Mouse (Mus musculus) limb, embryonic 11.5 days (tissue): Measurements from ENCODE around the gene Fam81b. TPM values are rescaled to one million over a fixed set of nuclear protein-coding genes. Genes with fewer than 3 reads are reported as not detected.

Source experiments
- ATAC-seq: fragments of 200-750 bp; cut with Nextera tagmentation; 2 replicates; pipeline ENCODE4 v1.8.0; 2017; ENCODE audit warnings: low read depth; ENCODE audit not compliant: insufficient number of reproducible peaks, low FRiP score, low TSS enrichment
- DNase-seq: peaks from one replicate; pipeline ENCODE4 v3.0.0-alpha.2; 2015; ENCODE audit warnings: low spot score
- H3K27ac ChIP-seq: fragments of 300-500 bp; sonication (generic); replicated peaks from 2 replicates; pipeline ENCODE4 v1.5.1; 2014; ENCODE audit warnings: low read depth, mild to moderate bottlenecking, low read length
- H3K27me3 ChIP-seq: fragments of 300-500 bp; sonication (generic); 2 replicates; pipeline ENCODE4 v1.6.1; 2014; ENCODE audit warnings: mild to moderate bottlenecking, low read length, mixed read lengths; ENCODE audit not compliant: control insufficient read depth, insufficient read depth
- H3K36me3 ChIP-seq: fragments of 300-500 bp; sonication (generic); 2 replicates; pipeline ENCODE4 v1.6.1; 2014; ENCODE audit warnings: mild to moderate bottlenecking, low read length, moderate library complexity, mixed read lengths; ENCODE audit not compliant: control insufficient read depth, insufficient read depth
- H3K4me1 ChIP-seq: fragments of 300-500 bp; sonication (generic); 2 replicates; pipeline ENCODE4 v1.6.1; 2014; ENCODE audit warnings: low read length, mixed read lengths; ENCODE audit not compliant: control insufficient read depth, insufficient read depth
- H3K4me2 ChIP-seq: fragments of 300-500 bp; sonication (generic); 2 replicates; pipeline ENCODE4 v1.6.1; 2014; ENCODE audit warnings: low read depth, mild to moderate bottlenecking, moderate library complexity; ENCODE audit not compliant: severe bottlenecking
- H3K4me3 ChIP-seq: fragments of 300-500 bp; sonication (generic); 2 replicates; pipeline ENCODE4 v1.5.1; 2014; ENCODE audit warnings: low read depth, low read length
- H3K9ac ChIP-seq: fragments of 300-500 bp; sonication (generic); 2 replicates; pipeline ENCODE4 v1.6.1; 2014; ENCODE audit warnings: mild to moderate bottlenecking, low read length
- H3K9me3 ChIP-seq: fragments of 300-500 bp; sonication (generic); 2 replicates; pipeline ENCODE4 v1.6.1; 2016; ENCODE audit warnings: low read length; ENCODE audit not compliant: control insufficient read depth
- WGBS: fragments of 180-500 bp; shearing (Covaris S2); extraction: QIAGEN DNeasy Blood & Tissue Kit; methylation state at CpG from one replicate; pipeline ENCODE4 v1.1.7; 2014; 5-methylcytosine and 5-hydroxymethylcytosine counted together
- microRNA-seq: library from miRNA; unstranded; fragments of <30 nt; microRNA quantifications from one replicate; pipeline ENCODE4, GENCODE M21; 2016
- polyA plus RNA-seq: library from polyadenylated mRNA; unstranded; fragments of >200 nt; fragmentation: Nextera tagmentation; extraction: Ambion mirVana; gene quantifications from 2 replicates; pipeline ENCODE4 v1.2.1, GENCODE M21; 2014

Fam81b gene
- polyA plus RNA-seq, 1 experiment from 2014 or later, result not detected

DNA sequence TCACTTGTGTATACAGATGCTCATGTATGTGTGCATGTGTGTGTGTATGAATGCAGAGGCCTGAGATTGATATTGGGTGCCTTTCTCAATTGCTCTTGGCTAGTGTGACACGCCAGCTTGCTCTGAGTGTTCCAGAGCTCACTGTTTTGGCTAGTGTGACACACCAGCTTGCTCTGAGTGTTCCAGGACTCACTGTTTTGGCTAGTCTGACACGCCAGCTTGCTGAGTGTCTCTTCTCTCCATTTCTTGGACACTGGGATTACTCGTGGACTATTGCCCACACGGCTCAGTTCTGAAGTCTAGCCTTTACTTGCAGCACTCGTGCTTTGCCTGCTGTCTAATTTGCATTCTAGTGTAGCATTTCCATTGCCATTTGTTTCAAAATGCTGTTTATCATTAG lies 126.2 kb downstream of the Fam81b start:
- Histone ChIP-seq H3K9me3 (no peaks in the 10 kb centered on the region), H3K4me3 (no peak overlapping the region), H3K4me1 (no peaks in the 10 kb centered on the region), H3K27ac (no peak overlapping the region), H3K9ac (no peak overlapping the region), H3K36me3 (peaks cover 6% of the 10 kb centered on the region; the same call in 1 of the 2 replicates), H3K27me3 (no peaks in the 10 kb centered on the region), H3K4me2 (no peak overlapping the region)
- WGBS, result 96% methylated on average over 5 of the region's 5 CpGs
- DNase-seq, result no peak
- ATAC-seq, result no peak

DNA sequence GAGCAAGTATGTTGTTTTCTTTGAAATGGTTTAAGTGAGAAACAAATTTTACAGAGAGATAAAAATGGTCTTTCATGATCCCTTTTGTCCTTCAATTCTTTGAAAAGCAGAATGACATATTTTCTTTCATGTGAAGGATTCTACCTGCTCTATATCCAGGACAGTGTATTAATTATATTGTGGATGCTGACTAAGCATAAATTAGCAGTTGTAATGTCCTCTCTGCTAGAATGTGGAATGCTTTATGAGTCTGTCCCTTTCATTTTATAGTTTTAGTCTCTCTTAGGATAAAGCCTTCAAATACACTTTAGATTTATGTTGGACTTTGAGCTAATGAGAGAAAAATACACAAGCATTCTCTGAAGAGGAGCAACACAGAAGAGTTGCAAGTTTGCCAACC lies 130.6 kb downstream of the Fam81b start:
- Histone ChIP-seq H3K4me3 (no peak overlapping the region), H3K27ac (no peak overlapping the region), H3K9me3 (no peaks in the 10 kb centered on the region), H3K36me3 (peaks cover 6% of the 10 kb centered on the region; the same call in 1 of the 2 replicates), H3K4me2 (no peak overlapping the region), H3K27me3 (no peaks in the 10 kb centered on the region), H3K9ac (no peak overlapping the region), H3K4me1 (no peaks in the 10 kb centered on the region)
- no peak for ATAC-seq
- DNase-seq, result no peak

DNA sequence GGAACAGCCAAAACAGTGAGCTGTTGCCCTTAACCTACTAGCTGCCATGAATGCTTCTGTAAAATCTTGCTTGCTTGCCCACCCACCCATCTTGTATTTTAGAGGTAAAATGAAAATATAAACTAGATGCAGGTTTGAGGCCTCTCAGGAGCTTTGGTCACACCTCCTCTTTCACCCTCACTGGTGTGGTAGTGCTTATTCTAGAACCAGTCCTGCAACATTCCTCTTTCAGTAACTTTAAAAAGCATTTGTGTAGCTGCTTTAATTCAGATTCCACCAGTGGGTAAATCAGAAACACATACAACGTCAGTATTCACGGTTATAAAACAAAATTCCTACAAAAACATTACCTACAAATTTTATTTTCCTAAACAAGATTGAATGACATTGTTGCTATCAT lies 144.3 kb downstream of the Fam81b start:
- ATAC-seq (no peak), DNase-seq (no peak)
- 93% methylated on average over 2 of the region's 2 CpGs for WGBS
- Histone ChIP-seq H3K36me3 (no peaks in the 10 kb centered on the region; the same call in 1 of the 2 replicates), H3K4me1 (no peaks in the 10 kb centered on the region), H3K9me3 (no peaks in the 10 kb centered on the region), H3K4me3 (no peak overlapping the region), H3K27ac (no peak overlapping the region), H3K9ac (no peak overlapping the region), H3K27me3 (no peaks in the 10 kb centered on the region), H3K4me2 (no peak overlapping the region)

DNA sequence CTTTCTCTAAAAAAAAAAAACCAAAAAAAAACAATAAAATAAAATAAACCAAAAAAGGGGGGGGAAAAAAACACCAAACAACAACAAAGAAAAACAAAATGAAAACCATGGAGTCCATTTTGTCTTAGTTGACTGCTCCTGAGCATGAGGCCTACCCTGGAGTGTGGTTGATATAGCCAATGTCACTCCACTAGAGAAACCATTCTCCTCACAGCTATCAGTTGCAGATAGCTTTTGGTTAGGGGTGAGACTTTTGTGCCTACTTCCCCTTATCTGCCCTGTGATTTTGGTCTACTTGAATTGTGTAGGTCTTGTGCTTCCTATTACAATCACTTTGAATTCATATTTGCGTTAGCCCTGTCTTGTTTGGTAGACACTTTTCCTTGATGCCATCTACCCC lies 147.4 kb downstream of the Fam81b start:
- 91% methylated on average over 1 of the region's 1 CpGs for WGBS

DNA sequence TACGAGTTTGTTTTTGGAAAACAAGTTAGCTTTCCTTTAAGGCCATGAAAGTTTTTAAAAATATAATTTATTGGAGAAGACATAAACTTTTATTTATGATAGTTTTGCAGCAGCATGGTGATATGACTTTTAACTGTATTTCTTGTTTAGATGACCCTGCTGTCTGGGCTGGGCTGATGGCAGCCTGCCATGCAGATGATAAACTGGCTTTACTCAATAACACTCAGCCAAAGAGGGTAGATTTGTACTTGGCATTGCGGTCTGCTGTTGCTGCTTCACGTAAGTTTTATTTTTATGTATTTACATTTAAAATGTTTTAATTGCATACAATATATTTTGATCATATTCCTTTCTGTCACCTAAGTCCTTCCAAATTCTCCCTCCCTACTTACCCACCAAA lies 147.8 kb downstream of the Fam81b start:
- Histone ChIP-seq H3K4me3 (no peak overlapping the region), H3K27me3 (no peaks in the 10 kb centered on the region), H3K9me3 (no peaks in the 10 kb centered on the region), H3K27ac (no peak overlapping the region), H3K4me2 (no peak overlapping the region), H3K4me1 (no peaks in the 10 kb centered on the region), H3K9ac (no peak overlapping the region), H3K36me3 (no peaks in the 10 kb centered on the region; the same call in 1 of the 2 replicates)
- DNase-seq (no peak), ATAC-seq (no peak)
- WGBS, result 97% methylated on average over 3 of the region's 3 CpGs

More for the DNA sequence above, 147.4 kb downstream of the Fam81b start:
- Histone ChIP-seq H3K36me3 (no peaks in the 10 kb centered on the region; the same call in 1 of the 2 replicates), H3K9me3 (no peaks in the 10 kb centered on the region), H3K4me3 (no peak overlapping the region), H3K27me3 (no peaks in the 10 kb centered on the region), H3K4me1 (no peaks in the 10 kb centered on the region), H3K9ac (no peak overlapping the region), H3K4me2 (no peak overlapping the region), H3K27ac (no peak overlapping the region)
- DNase-seq, result no peak
- no peak for ATAC-seq

Small RNA genes lying within 50 kb of the gene (microRNA-seq; reads per million reads assigned to microRNA genes)
- gene Gm24025, result not detected

Other genes starting within 250 kb of the Fam81b start
- gene Gpr150, start 248.1 kb downstream of the Fam81b start, polyA plus RNA-seq, result 0.11 and 0.37 TPM in 2 replicates
- gene Arsk, start 206.4 kb downstream of the Fam81b start, polyA plus RNA-seq, result 8.0 and 8.1 TPM in 2 replicates
- 20.1 and 20.6 TPM in 2 replicates for gene Ttc37, start 206.3 kb downstream of the Fam81b start, polyA plus RNA-seq
- 0.17 and 0.20 TPM in 2 replicates for gene Mctp1, start 79.5 kb upstream of the Fam81b start, polyA plus RNA-seq